Mouse (Mus musculus) cerebellum, postnatal 36 days (tissue): ENCODE results near the gene Morn1.

Experiments
- DNase-seq, 2 experiments: peaks; one replicate each; pipeline ENCODE4 v3.0.0; 2021 to 2022; ENCODE audit warnings: mixed read lengths in 2 of 2

The Morn1 gene

GRCm38 (mm10) chr4:155079666-155080065 lies 6.7 kb upstream of the Morn1 start:
- no peak for DNase-seq

GRCm38 (mm10) chr4:155083553-155083952 lies 2.8 kb upstream of the Morn1 start:
- no peak for DNase-seq

- no peak for DNase-seq
Observed at GRCm38 (mm10) chr4:155084351-155084750, 2.0 kb upstream of the Morn1 start.

GRCm38 (mm10) chr4:155085206-155086107 lies 920 bp upstream of the Morn1 start:
- DNase-seq = no peak

- no peak for DNase-seq
Observed at GRCm38 (mm10) chr4:155089241-155089640, 2.9 kb downstream of the Morn1 start.

GRCm38 (mm10) chr4:155090147-155090546 lies 3.8 kb downstream of the Morn1 start:
- DNase-seq = no peak

- DNase-seq = no peak
Observed at GRCm38 (mm10) chr4:155090688-155091449, 4.5 kb downstream of the Morn1 start.

GRCm38 (mm10) chr4:155092718-155093430 lies 6.5 kb downstream of the Morn1 start:
- peak; percentile 93 for DNase-seq

- no peak for DNase-seq
Observed at GRCm38 (mm10) chr4:155093431-155094149, 7.2 kb downstream of the Morn1 start.

GRCm38 (mm10) chr4:155094565-155094964 lies 8.2 kb downstream of the Morn1 start:
- peak; percentile 54 to 59 for DNase-seq

GRCm38 (mm10) chr4:155095238-155095900 lies 9.0 kb downstream of the Morn1 start:
- peak; percentile 90 to 95 for DNase-seq

- DNase-seq = peak; percentile 69 to 70
Observed at GRCm38 (mm10) chr4:155095967-155096366, 9.6 kb downstream of the Morn1 start.

GRCm38 (mm10) chr4:155097452-155097851 lies 11.1 kb downstream of the Morn1 start:
- DNase-seq = no peak

GRCm38 (mm10) chr4:155098572-155098971 lies 12.2 kb downstream of the Morn1 start:
- no peak for DNase-seq

- no peak for DNase-seq
Observed at GRCm38 (mm10) chr4:155107886-155108285, 21.5 kb downstream of the Morn1 start.

- no peak for DNase-seq
Observed at GRCm38 (mm10) chr4:155109471-155109870, 23.1 kb downstream of the Morn1 start.

- DNase-seq = no peak
Observed at GRCm38 (mm10) chr4:155113766-155114410, 27.5 kb downstream of the Morn1 start.

GRCm38 (mm10) chr4:155116607-155117006 lies 30.2 kb downstream of the Morn1 start:
- no peak for DNase-seq

- DNase-seq = no peak
Observed at GRCm38 (mm10) chr4:155117396-155117978, 31.1 kb downstream of the Morn1 start.

- no peak for DNase-seq
Observed at GRCm38 (mm10) chr4:155118278-155118677, 31.9 kb downstream of the Morn1 start.

GRCm38 (mm10) chr4:155120038-155120437 lies 33.7 kb downstream of the Morn1 start:
- DNase-seq = no peak
